Mouse (Mus musculus) heart, embryonic 14.5 days (tissue): ENCODE data around the gene Poll. TPM values are rescaled to one million over a fixed set of nuclear protein-coding genes. Genes with fewer than 3 reads are reported as not detected.
A peak's percentile ranks its signal among the peaks of the same experiment; 100 is the strongest.

ENCODE experiments used
- ATAC-seq: fragments of 200-750 bp; cut with Nextera tagmentation; 2 replicates; pipeline ENCODE4 v1.8.0; 2017; ENCODE audit warnings: low read depth, moderate TSS enrichment; ENCODE audit not compliant: insufficient number of reproducible peaks, insufficient read depth, low FRiP score
- H3K27ac ChIP-seq, 2 experiments: fragments of 200-500 bp in 1 of 2; fragments of 300-500 bp in 1 of 2; sonication (generic) in 1 of 2; replicated peaks in 1 of 2; 2 replicates each; pipeline ENCODE4 v1.5.1; 2012 to 2014; ENCODE audit warnings: low read depth in 2 of 2, low read length in 2 of 2, control low read depth in 1 of 2, mild to moderate bottlenecking in 1 of 2, mixed read lengths in 1 of 2; ENCODE audit not compliant: control insufficient read depth in 1 of 2, insufficient read depth in 1 of 2
- H3K27me3 ChIP-seq: fragments of 300-500 bp; sonication (generic); 2 replicates; pipeline ENCODE4 v1.6.1; 2014; ENCODE audit warnings: mild to moderate bottlenecking, low read length, control low read depth; ENCODE audit not compliant: control insufficient read depth, insufficient read depth
- H3K36me3 ChIP-seq: fragments of 300-500 bp; sonication (generic); 2 replicates; pipeline ENCODE4 v1.6.1; 2014; ENCODE audit warnings: mild to moderate bottlenecking, control low read depth, low read length, mixed read lengths; ENCODE audit not compliant: control insufficient read depth, insufficient read depth
- H3K4me1 ChIP-seq, 2 experiments: fragments of 200-500 bp in 1 of 2; fragments of 300-500 bp in 1 of 2; sonication (generic) in 1 of 2; 2 replicates each; pipeline ENCODE4 v1.6.1; 2012 to 2014; ENCODE audit warnings: low read length in 2 of 2, control low read depth in 1 of 2, mixed read lengths in 1 of 2; ENCODE audit not compliant: control insufficient read depth in 2 of 2, insufficient read depth in 2 of 2
- H3K4me2 ChIP-seq: fragments of 300-500 bp; sonication (generic); 2 replicates; pipeline ENCODE4 v1.6.1; 2014; ENCODE audit warnings: mild to moderate bottlenecking, low read length
- H3K4me3 ChIP-seq, 2 experiments: fragments of 200-500 bp in 1 of 2; fragments of 300-500 bp in 1 of 2; sonication (generic) in 1 of 2; 2 replicates each; pipeline ENCODE4 v1.5.1; 2012 to 2014; ENCODE audit warnings: low read length in 2 of 2, mild to moderate bottlenecking in 2 of 2, control low read depth in 1 of 2, low read depth in 1 of 2, moderate library complexity in 1 of 2; ENCODE audit not compliant: control insufficient read depth in 1 of 2, insufficient read depth in 1 of 2
- H3K9ac ChIP-seq: fragments of 300-500 bp; sonication (generic); 2 replicates; pipeline ENCODE4 v1.6.1; 2014; ENCODE audit warnings: mild to moderate bottlenecking, low read length
- H3K9me3 ChIP-seq: fragments of 300-500 bp; sonication (generic); 2 replicates; pipeline ENCODE4 v1.6.1; 2016; ENCODE audit warnings: low read length, control low read depth; ENCODE audit not compliant: control insufficient read depth
- WGBS: fragments of 180-500 bp; shearing (Covaris S2); extraction: QIAGEN DNeasy Blood & Tissue Kit; methylation state at CpG from one replicate; pipeline ENCODE4 v1.1.7; 2014; 5-methylcytosine and 5-hydroxymethylcytosine counted together
- polyA plus RNA-seq: library from polyadenylated mRNA; unstranded; fragments of >200 nt; fragmentation: Nextera tagmentation; extraction: Ambion mirVana; gene quantifications from 2 replicates; pipeline ENCODE4 v1.2.1, GENCODE M21; 2014

Gene Poll
- polyA plus RNA-seq, 1 experiment from 2014 or later: 13.0 TPM

GRCm38 (mm10) chr19:45586850-45587249 lies 26.5 kb upstream of the Poll start:
- H3K9ac ChIP-seq: no peak overlapping the region
- H3K4me3 ChIP-seq: no peak overlapping the region
- no peaks in the 10 kb centered on the region for H3K9me3 ChIP-seq
- 44% methylated on average over 3 of the region's 3 CpGs for WGBS
- no peak for ATAC-seq
- H3K4me2 ChIP-seq: no peak overlapping the region
- peaks cover 31% of the 10 kb centered on the region; the same call in 1 of the 2 replicates for H3K36me3 ChIP-seq
- peaks cover 2 to 5% of the 10 kb centered on the region in 2 experiments; a peak in 2 of 4 replicates for H3K4me1 ChIP-seq
- no peaks in the 10 kb centered on the region for H3K27me3 ChIP-seq
- no peak overlapping the region for H3K27ac ChIP-seq

- 68% methylated on average over 9 of the region's 9 CpGs for WGBS
- no peak for ATAC-seq
- Histone ChIP-seq H3K4me1 (peaks cover 2 to 6% of the 10 kb centered on the region in 2 experiments; a peak in 2 of 4 replicates), H3K4me3 (no peak overlapping the region), H3K9me3 (no peaks in the 10 kb centered on the region), H3K36me3 (peaks cover 25% of the 10 kb centered on the region; the same call in 1 of the 2 replicates), H3K4me2 (no peak overlapping the region), H3K27ac (no peak overlapping the region), H3K9ac (no peak overlapping the region), H3K27me3 (no peaks in the 10 kb centered on the region)
Measured at GRCm38 (mm10) chr19:45584856-45585620, 24.7 kb upstream of the Poll start.

GRCm38 (mm10) chr19:45583136-45583535 lies 22.8 kb upstream of the Poll start:
- Histone ChIP-seq H3K27ac (no peak overlapping the region), H3K36me3 (peaks cover 34% of the 10 kb centered on the region), H3K4me1 (peaks cover 9 to 17% of the 10 kb centered on the region in 2 experiments)

GRCm38 (mm10) chr19:45582161-45582560 lies 21.8 kb upstream of the Poll start:
- no peak for ATAC-seq
- H3K27me3 ChIP-seq: no peaks in the 10 kb centered on the region
- peaks cover 44% of the 10 kb centered on the region for H3K36me3 ChIP-seq
- no peak overlapping the region for H3K9ac ChIP-seq
- no peak overlapping the region for H3K27ac ChIP-seq
- no peaks in the 10 kb centered on the region for H3K9me3 ChIP-seq
- H3K4me3 ChIP-seq: no peak overlapping the region
- H3K4me2 ChIP-seq: no peak overlapping the region
- H3K4me1 ChIP-seq: peaks cover 9 to 17% of the 10 kb centered on the region in 2 experiments
- WGBS: 38% methylated on average over 8 of the region's 8 CpGs

More at GRCm38 (mm10) chr19:45583136-45583535, 22.8 kb upstream of the Poll start:
- H3K27me3 ChIP-seq: no peaks in the 10 kb centered on the region
- no peak overlapping the region for H3K4me2 ChIP-seq
- no peak overlapping the region for H3K4me3 ChIP-seq
- 85% methylated on average over 6 of the region's 6 CpGs for WGBS
- no peaks in the 10 kb centered on the region for H3K9me3 ChIP-seq
- H3K9ac ChIP-seq: no peak overlapping the region
- no peak for ATAC-seq

- Histone ChIP-seq H3K4me1 (peaks cover 16 to 25% of the 10 kb centered on the region in 2 experiments), H3K4me3 (no peak overlapping the region), H3K27me3 (no peaks in the 10 kb centered on the region), H3K4me2 (no peak overlapping the region), H3K9ac (no peak overlapping the region), H3K27ac (no peak overlapping the region), H3K36me3 (peaks cover 48% of the 10 kb centered on the region), H3K9me3 (no peaks in the 10 kb centered on the region)
- ATAC-seq: no peak
- 66% methylated on average over 3 of the region's 3 CpGs for WGBS
Measured at GRCm38 (mm10) chr19:45581257-45581656, 20.9 kb upstream of the Poll start.

- no peak for ATAC-seq
- no peak overlapping the region for H3K27ac ChIP-seq
- H3K9ac ChIP-seq: no peak overlapping the region
- H3K4me2 ChIP-seq: no peak overlapping the region
- H3K9me3 ChIP-seq: no peaks in the 10 kb centered on the region
- 68% methylated on average over 12 of the region's 12 CpGs for WGBS
- peaks cover 26 to 35% of the 10 kb centered on the region in 2 experiments for H3K4me1 ChIP-seq
- H3K27me3 ChIP-seq: no peaks in the 10 kb centered on the region
- no peak overlapping the region for H3K4me3 ChIP-seq
- peaks cover 48% of the 10 kb centered on the region for H3K36me3 ChIP-seq
Measured at GRCm38 (mm10) chr19:45580235-45580634, 19.9 kb upstream of the Poll start.

GRCm38 (mm10) chr19:45579416-45579815 lies 19.1 kb upstream of the Poll start:
- Histone ChIP-seq H3K36me3 (peaks cover 49% of the 10 kb centered on the region), H3K9me3 (no peaks in the 10 kb centered on the region), H3K27ac (no peak overlapping the region), H3K9ac (peak overlapping the region; percentile 5; the same call in 1 of the 2 replicates), H3K27me3 (no peaks in the 10 kb centered on the region), H3K4me3 (no peak overlapping the region), H3K4me1 (peaks cover 30 to 43% of the 10 kb centered on the region in 2 experiments), H3K4me2 (no peak overlapping the region)
- WGBS: 49% methylated on average over 7 of the region's 7 CpGs
- ATAC-seq: no peak
